Mouse (Mus musculus): ENCODE measurements around the gene En1.

- TF ChIP-seq CTCF (IDR thresholded peaks at IDR 0.05; ENCODE audit: borderline replicate concordance, insufficient read depth, low read length) (no peak), POLR2A (IDR thresholded peaks at IDR 0.05; ENCODE audit: low read depth, low read length) (no peak)
Observed at GRCm38 (mm10) chr1:120644755-120645154, 42.5 kb downstream of the En1 start.

Data from embryonic fibroblast, embryonic 13.5 days (primary cell).